Mouse (Mus musculus): ENCODE results near the gene Megf11.

DNA sequence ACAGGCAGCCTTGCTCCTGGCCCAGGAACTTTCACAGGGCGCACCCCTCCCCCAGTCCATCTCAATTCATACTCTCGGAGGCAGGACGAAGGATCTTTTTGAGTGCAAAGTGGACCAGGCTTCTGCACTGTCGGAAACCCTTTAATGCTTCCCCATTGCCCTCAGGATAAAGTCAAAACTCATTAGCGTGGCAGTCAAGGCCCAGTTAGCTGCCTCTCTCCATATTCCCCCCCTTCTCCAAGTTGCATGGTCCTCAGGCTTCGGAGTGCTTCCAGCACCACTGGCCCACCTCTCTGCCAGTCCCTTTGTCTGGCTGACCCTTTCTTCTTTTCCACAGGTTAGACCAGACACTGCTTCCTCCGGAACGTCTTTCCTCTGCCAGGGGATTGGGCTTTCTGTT is 16.7 kb downstream of the Megf11 start:
- TF ChIP-seq EP300 (IDR thresholded peaks at IDR 0.05) (no peak), CTCF (IDR thresholded peaks at IDR 0.05) (no peak)
